Mouse (Mus musculus) thymus, postnatal 36 days (tissue): ENCODE results near the gene Thrb.

Source experiments
- DNase-seq, 2 experiments: peaks; one replicate each; pipeline ENCODE4 v3.0.0; 2022; ENCODE audit warnings: mixed read lengths in 2 of 2

Thrb gene

GRCm38 (mm10) chr14:17719494-17719893 lies 59.4 kb downstream of the Thrb start:
- no peak for DNase-seq

- no peak for DNase-seq
These were observed 62.9 kb downstream of the Thrb start for GRCm38 (mm10) chr14:17722824-17723445.

GRCm38 (mm10) chr14:17724577-17724976 lies 64.5 kb downstream of the Thrb start:
- DNase-seq = no peak

GRCm38 (mm10) chr14:17726906-17727305 lies 66.8 kb downstream of the Thrb start:
- no peak for DNase-seq

GRCm38 (mm10) chr14:17727878-17728277 lies 67.8 kb downstream of the Thrb start:
- no peak for DNase-seq

- DNase-seq = no peak
These were observed 68.8 kb downstream of the Thrb start for GRCm38 (mm10) chr14:17728889-17729288.

GRCm38 (mm10) chr14:17731020-17731419 lies 71.0 kb downstream of the Thrb start:
- no peak for DNase-seq

GRCm38 (mm10) chr14:17733077-17733778 lies 73.2 kb downstream of the Thrb start:
- no peak for DNase-seq

GRCm38 (mm10) chr14:17733779-17734137 lies 73.7 kb downstream of the Thrb start:
- DNase-seq = no peak

- no peak for DNase-seq
These were observed 75.4 kb downstream of the Thrb start for GRCm38 (mm10) chr14:17735440-17735839.

GRCm38 (mm10) chr14:17740903-17741302 lies 80.8 kb downstream of the Thrb start:
- no peak for DNase-seq

- DNase-seq = no peak
These were observed 82.2 kb downstream of the Thrb start for GRCm38 (mm10) chr14:17742264-17742663.

GRCm38 (mm10) chr14:17742902-17743712 lies 83.0 kb downstream of the Thrb start:
- DNase-seq = no peak

- no peak for DNase-seq
These were observed 83.7 kb downstream of the Thrb start for GRCm38 (mm10) chr14:17743713-17744158.

GRCm38 (mm10) chr14:17747922-17748321 lies 87.9 kb downstream of the Thrb start:
- no peak for DNase-seq

- no peak for DNase-seq
These were observed 88.9 kb downstream of the Thrb start for GRCm38 (mm10) chr14:17748945-17749344.

GRCm38 (mm10) chr14:17751911-17752310 lies 91.8 kb downstream of the Thrb start:
- DNase-seq = no peak

- no peak for DNase-seq
These were observed 93.4 kb downstream of the Thrb start for GRCm38 (mm10) chr14:17753429-17753828.

- DNase-seq = no peak
These were observed 96.7 kb downstream of the Thrb start for GRCm38 (mm10) chr14:17756732-17757131.

- no peak for DNase-seq
These were observed 107.9 kb downstream of the Thrb start for GRCm38 (mm10) chr14:17767987-17768386.

- no peak for DNase-seq
These were observed 114.3 kb downstream of the Thrb start for GRCm38 (mm10) chr14:17774404-17774803.

GRCm38 (mm10) chr14:17781921-17782320 lies 121.9 kb downstream of the Thrb start:
- no peak for DNase-seq

GRCm38 (mm10) chr14:17784207-17784806 lies 124.2 kb downstream of the Thrb start:
- no peak for DNase-seq
